Mouse (Mus musculus): ENCODE results near the gene Gm9803. TPM values are rescaled to one million over a fixed set of nuclear protein-coding genes. Genes with fewer than 3 reads are reported as not detected.

Gene Gm9803
- polyA plus RNA-seq, 1 experiment from 2014 or later, result 16.5 TPM

GRCm38 (mm10) chr10:43485751-43486268 is 38.1 kb upstream of the Gm9803 start:
- 78% methylated on average over 6 of the region's 6 CpGs for WGBS
- no peak overlapping the region for H3K4me3 ChIP-seq
- no peak overlapping the region for H3K4me2 ChIP-seq
- H3K9ac ChIP-seq, result no peak overlapping the region
- H3K4me1 ChIP-seq (replicated peaks), result peaks cover 75% of the 10 kb centered on the region
- ATAC-seq (replicated peaks; ENCODE audit: insufficient number of reproducible peaks, insufficient read depth, low FRiP score, low read depth), result no peak
- no peaks in the 10 kb centered on the region for H3K9me3 ChIP-seq (replicated peaks)
- no peak overlapping the region for H3K27ac ChIP-seq
- H3K27me3 ChIP-seq, result no peaks in the 10 kb centered on the region
- no peaks in the 10 kb centered on the region for H3K36me3 ChIP-seq

GRCm38 (mm10) chr10:43487441-43488010 is 36.4 kb upstream of the Gm9803 start:
- H3K36me3 ChIP-seq, result no peaks in the 10 kb centered on the region
- peaks cover 63% of the 10 kb centered on the region for H3K4me1 ChIP-seq (replicated peaks)
- no peak overlapping the region for H3K4me3 ChIP-seq
- H3K9ac ChIP-seq, result no peak overlapping the region
- 0 out of 2 replicates have a peak overlapping the region, but pooled peaks have one; percentile 12 for H3K27ac ChIP-seq
- H3K9me3 ChIP-seq (replicated peaks), result no peaks in the 10 kb centered on the region
- no peak overlapping the region for H3K4me2 ChIP-seq
- no peak for ATAC-seq (replicated peaks; ENCODE audit: insufficient number of reproducible peaks, insufficient read depth, low FRiP score, low read depth)
- 56% methylated on average over 3 of the region's 3 CpGs for WGBS
- H3K27me3 ChIP-seq, result no peaks in the 10 kb centered on the region

GRCm38 (mm10) chr10:43488258-43488657 is 35.6 kb upstream of the Gm9803 start:
- no peak overlapping the region for H3K4me2 ChIP-seq
- no peaks in the 10 kb centered on the region for H3K36me3 ChIP-seq
- H3K9ac ChIP-seq, result no peak overlapping the region
- no peaks in the 10 kb centered on the region for H3K9me3 ChIP-seq (replicated peaks)
- no peak for ATAC-seq (replicated peaks; ENCODE audit: insufficient number of reproducible peaks, insufficient read depth, low FRiP score, low read depth)
- WGBS, result 74% methylated on average over 4 of the region's 4 CpGs
- no peak overlapping the region for H3K4me3 ChIP-seq
- peaks cover 57% of the 10 kb centered on the region for H3K4me1 ChIP-seq (replicated peaks)
- no peaks in the 10 kb centered on the region for H3K27me3 ChIP-seq
- H3K27ac ChIP-seq, result no peak overlapping the region

DNA sequence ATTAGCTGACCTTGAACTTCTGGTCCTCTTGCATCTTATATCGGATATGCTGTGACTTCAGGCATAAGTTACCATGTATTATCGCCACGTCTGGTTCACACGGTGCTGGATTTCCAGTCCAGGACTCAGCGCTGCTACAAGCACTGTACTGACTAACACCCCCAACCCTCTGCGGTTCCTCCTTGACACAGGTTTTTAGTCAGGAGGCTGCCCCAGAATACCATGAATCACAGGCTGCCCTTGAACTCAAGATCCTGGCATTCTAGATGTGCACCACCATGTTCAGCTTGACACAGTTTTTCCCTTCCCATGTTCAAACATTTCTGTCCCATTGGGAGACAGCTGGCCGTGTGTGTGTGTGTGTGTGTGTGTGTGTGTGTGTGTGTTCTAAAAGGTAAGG is 34.7 kb upstream of the Gm9803 start:
- Histone ChIP-seq H3K9ac (no peak overlapping the region), H3K4me1 (replicated peaks) (peaks cover 52% of the 10 kb centered on the region), H3K27ac (peak overlapping the region; percentile 46), H3K27me3 (no peaks in the 10 kb centered on the region), H3K4me3 (no peak overlapping the region), H3K4me2 (0 out of 2 replicates have a peak overlapping the region, but pooled peaks have one; percentile 33), H3K9me3 (replicated peaks) (no peaks in the 10 kb centered on the region), H3K36me3 (no peaks in the 10 kb centered on the region)
- 72% methylated on average over 7 of the region's 7 CpGs for WGBS
- ATAC-seq (replicated peaks; ENCODE audit: insufficient number of reproducible peaks, insufficient read depth, low FRiP score, low read depth), result no peak

DNA sequence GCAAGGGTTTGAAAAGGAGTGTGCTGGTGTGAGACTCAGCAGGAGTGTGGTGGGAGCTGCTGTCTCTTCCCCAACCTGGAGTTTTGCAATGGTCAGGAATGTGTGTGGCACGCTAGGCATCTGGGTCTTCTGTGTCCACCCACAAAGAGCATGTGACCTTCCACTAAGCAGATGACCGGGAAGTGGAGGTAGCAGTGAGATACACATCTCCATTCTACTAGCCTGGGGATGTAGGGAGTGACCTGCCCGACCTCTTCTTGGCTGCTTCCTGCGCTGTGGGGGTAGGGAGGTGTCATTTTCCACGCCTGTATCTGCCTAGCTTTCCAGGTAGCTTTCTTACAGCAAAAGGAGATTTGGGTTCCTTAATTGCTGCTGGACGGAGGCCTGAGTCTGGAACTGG is 34.3 kb upstream of the Gm9803 start:
- no peak overlapping the region for H3K4me3 ChIP-seq
- peak overlapping the region; percentile 33 for H3K4me2 ChIP-seq
- peaks cover 48% of the 10 kb centered on the region for H3K4me1 ChIP-seq (replicated peaks)
- H3K9me3 ChIP-seq (replicated peaks), result no peaks in the 10 kb centered on the region
- H3K27me3 ChIP-seq, result no peaks in the 10 kb centered on the region
- H3K9ac ChIP-seq, result no peak overlapping the region
- WGBS, result 28% methylated on average over 6 of the region's 6 CpGs
- H3K36me3 ChIP-seq, result peaks cover 1% of the 10 kb centered on the region
- H3K27ac ChIP-seq, result peak overlapping the region; percentile 46
- peak; percentile 73; the same call in 1 of the 2 replicates for ATAC-seq (replicated peaks; ENCODE audit: insufficient number of reproducible peaks, insufficient read depth, low FRiP score, low read depth)

- H3K9ac ChIP-seq, result no peak overlapping the region
- no peaks in the 10 kb centered on the region for H3K27me3 ChIP-seq
- WGBS, result 62% methylated on average over 8 of the region's 8 CpGs
- H3K36me3 ChIP-seq, result peaks cover 6% of the 10 kb centered on the region
- no peak overlapping the region for H3K4me3 ChIP-seq
- H3K9me3 ChIP-seq (replicated peaks), result no peaks in the 10 kb centered on the region
- H3K4me2 ChIP-seq, result no peak overlapping the region
- peak overlapping the region; percentile 46 for H3K27ac ChIP-seq
- H3K4me1 ChIP-seq (replicated peaks), result peaks cover 48% of the 10 kb centered on the region
- no peak for ATAC-seq (replicated peaks; ENCODE audit: insufficient number of reproducible peaks, insufficient read depth, low FRiP score, low read depth)
These were observed 33.9 kb upstream of the Gm9803 start for GRCm38 (mm10) chr10:43490034-43490433.

DNA sequence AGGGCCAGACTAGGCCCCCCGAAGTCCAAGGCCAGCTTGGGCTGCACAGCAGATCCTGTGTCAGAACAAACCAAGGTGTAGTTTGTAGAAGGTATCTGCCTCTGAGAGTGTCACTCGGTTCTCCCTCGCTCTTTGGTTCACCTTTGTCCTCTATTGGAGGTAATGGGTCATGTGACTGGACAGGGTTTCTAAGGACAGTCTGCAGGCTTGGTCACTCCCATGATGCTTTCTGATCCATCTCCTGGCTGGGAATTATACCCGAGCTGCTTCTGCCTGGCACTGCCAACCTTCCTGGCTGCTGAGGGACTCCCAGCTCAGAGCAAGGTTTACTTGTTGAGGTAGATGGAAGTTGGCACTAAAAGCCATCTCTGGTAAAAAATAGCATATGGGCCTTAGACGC is 33.0 kb upstream of the Gm9803 start:
- H3K36me3 ChIP-seq, result peaks cover 14% of the 10 kb centered on the region
- no peaks in the 10 kb centered on the region for H3K9me3 ChIP-seq (replicated peaks)
- peak overlapping the region; percentile 46; the same call in 1 of the 2 replicates for H3K27ac ChIP-seq
- no peak overlapping the region for H3K9ac ChIP-seq
- no peak overlapping the region for H3K4me3 ChIP-seq
- WGBS, result 71% methylated on average over 5 of the region's 5 CpGs
- H3K4me1 ChIP-seq (replicated peaks), result peaks cover 44% of the 10 kb centered on the region
- ATAC-seq (replicated peaks; ENCODE audit: insufficient number of reproducible peaks, insufficient read depth, low FRiP score, low read depth), result no peak
- no peaks in the 10 kb centered on the region for H3K27me3 ChIP-seq
- no peak overlapping the region for H3K4me2 ChIP-seq

- H3K27ac ChIP-seq, result no peak overlapping the region
- no peak overlapping the region for H3K9ac ChIP-seq
- H3K4me1 ChIP-seq (replicated peaks), result no peaks in the 10 kb centered on the region
- ATAC-seq (replicated peaks; ENCODE audit: insufficient number of reproducible peaks, insufficient read depth, low FRiP score, low read depth), result no peak
- no peak overlapping the region for H3K4me3 ChIP-seq
- 92% methylated on average over 4 of the region's 4 CpGs for whole genome bisulfite sequencing
- H3K4me2 ChIP-seq, result no peak overlapping the region
- no peaks in the 10 kb centered on the region for H3K27me3 ChIP-seq
- H3K9me3 ChIP-seq (replicated peaks), result no peaks in the 10 kb centered on the region
- peaks cover 13% of the 10 kb centered on the region; the same call in 1 of the 2 replicates for H3K36me3 ChIP-seq
These were observed 21.3 kb upstream of the Gm9803 start for GRCm38 (mm10) chr10:43502599-43502998.

DNA sequence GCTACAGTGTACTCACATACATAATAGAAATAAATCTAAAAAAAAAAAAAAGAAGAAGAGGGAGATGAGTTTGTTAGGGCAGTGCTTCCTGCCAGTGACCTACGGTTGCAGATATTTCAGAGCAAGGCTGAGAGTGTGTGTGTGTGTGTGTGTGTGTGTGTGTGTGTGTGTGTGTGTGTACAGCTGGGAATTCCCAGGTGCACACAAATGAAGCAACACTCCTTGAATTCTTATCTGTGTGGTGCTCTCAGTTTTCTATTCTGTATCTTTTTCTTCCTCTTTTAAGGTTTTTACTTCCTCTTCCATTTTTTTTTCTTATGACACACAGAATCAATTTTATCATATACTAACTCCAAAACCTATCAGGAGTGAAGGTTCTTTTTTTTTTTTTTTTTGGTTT is 19.6 kb upstream of the Gm9803 start:
- H3K4me2 ChIP-seq, result no peak overlapping the region
- H3K27me3 ChIP-seq, result no peaks in the 10 kb centered on the region
- ATAC-seq (replicated peaks; ENCODE audit: insufficient number of reproducible peaks, insufficient read depth, low FRiP score, low read depth), result no peak
- H3K4me1 ChIP-seq (replicated peaks), result no peaks in the 10 kb centered on the region
- no peaks in the 10 kb centered on the region for H3K9me3 ChIP-seq (replicated peaks)
- no peak overlapping the region for H3K27ac ChIP-seq
- 75% methylated on average over 1 of the region's 1 CpGs for WGBS
- H3K9ac ChIP-seq, result no peak overlapping the region
- peaks cover 7% of the 10 kb centered on the region; the same call in 1 of the 2 replicates for H3K36me3 ChIP-seq
- H3K4me3 ChIP-seq, result no peak overlapping the region

- H3K9me3 ChIP-seq (replicated peaks), result no peaks in the 10 kb centered on the region
- WGBS, result 71% methylated on average over 4 of the region's 4 CpGs
- no peak overlapping the region for H3K4me2 ChIP-seq
- H3K27me3 ChIP-seq, result no peaks in the 10 kb centered on the region
- no peak overlapping the region for H3K9ac ChIP-seq
- no peaks in the 10 kb centered on the region for H3K4me1 ChIP-seq (replicated peaks)
- H3K4me3 ChIP-seq, result no peak overlapping the region
- ATAC-seq (replicated peaks; ENCODE audit: insufficient number of reproducible peaks, insufficient read depth, low FRiP score, low read depth), result no peak
- H3K27ac ChIP-seq, result no peak overlapping the region
- peaks cover 28% of the 10 kb centered on the region; the same call in 1 of the 2 replicates for H3K36me3 ChIP-seq
These were observed 16.8 kb upstream of the Gm9803 start for GRCm38 (mm10) chr10:43507051-43507450.

GRCm38 (mm10) chr10:43509228-43509627 is 14.7 kb upstream of the Gm9803 start:
- peaks cover 33% of the 10 kb centered on the region for H3K36me3 ChIP-seq
- no peak overlapping the region for H3K27ac ChIP-seq
- H3K4me2 ChIP-seq, result no peak overlapping the region
- no peak overlapping the region for H3K9ac ChIP-seq
- no peaks in the 10 kb centered on the region for H3K27me3 ChIP-seq
- no peaks in the 10 kb centered on the region for H3K4me1 ChIP-seq (replicated peaks)
- H3K4me3 ChIP-seq, result no peak overlapping the region
- 86% methylated on average over 7 of the region's 7 CpGs for WGBS
- ATAC-seq (replicated peaks; ENCODE audit: insufficient number of reproducible peaks, insufficient read depth, low FRiP score, low read depth), result no peak
- H3K9me3 ChIP-seq (replicated peaks), result no peaks in the 10 kb centered on the region

DNA sequence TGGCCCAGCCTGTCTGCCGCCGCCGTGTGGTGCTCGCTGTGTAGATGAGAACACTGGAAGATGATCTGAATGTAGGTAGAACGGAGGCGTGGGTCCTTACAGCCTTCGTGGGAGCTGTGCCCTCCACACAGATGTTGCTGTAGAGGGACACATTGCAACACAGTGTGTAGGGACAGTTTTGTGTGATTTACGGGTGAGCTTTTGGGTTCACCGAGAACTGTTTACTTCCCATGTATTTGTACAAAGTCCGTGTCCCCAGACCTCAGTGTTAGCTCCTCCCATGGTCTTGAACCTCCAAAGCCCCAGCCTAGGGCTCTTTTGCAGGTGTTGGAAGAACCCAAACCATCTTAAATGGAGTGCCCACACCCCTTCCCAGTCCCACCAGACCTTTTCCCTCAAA is 10.9 kb upstream of the Gm9803 start:
- Histone ChIP-seq H3K4me3 (no peak overlapping the region), H3K4me2 (no peak overlapping the region), H3K27me3 (no peaks in the 10 kb centered on the region), H3K4me1 (replicated peaks) (peaks cover 12% of the 10 kb centered on the region), H3K9me3 (replicated peaks) (no peaks in the 10 kb centered on the region), H3K9ac (no peak overlapping the region), H3K27ac (no peak overlapping the region), H3K36me3 (peaks cover 33% of the 10 kb centered on the region)
- no peak for ATAC-seq (replicated peaks; ENCODE audit: insufficient number of reproducible peaks, insufficient read depth, low FRiP score, low read depth)
- 85% methylated on average over 10 of the region's 10 CpGs for WGBS

All from heart, embryonic 15.5 days (tissue).